ENCODE assay signal across 12 mouse cellular contexts in the genomic region with DNA sequence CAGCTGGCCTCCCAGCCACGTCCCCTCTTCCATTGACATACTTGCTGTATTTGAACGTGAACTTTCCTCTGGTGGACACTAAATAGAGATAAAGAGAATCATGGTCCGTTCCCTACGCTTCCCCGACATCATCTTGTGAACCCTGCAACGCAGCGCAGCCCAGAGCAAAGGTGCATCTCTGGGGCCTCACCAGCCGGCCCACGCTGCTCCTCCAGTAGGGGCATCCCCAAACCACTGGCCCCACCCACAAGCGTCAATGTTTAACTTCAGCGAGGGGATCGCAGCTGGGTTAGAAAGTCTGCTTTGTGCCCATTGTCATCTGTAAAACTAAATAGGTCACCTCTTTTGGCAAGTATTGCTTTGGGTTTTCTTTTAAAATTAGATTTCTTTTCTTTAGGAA.
DNase-seq lines count a peak whose midpoint lies in the region; ATAC-seq lines count a peak whose summit lies in the region.
"Had no signal": no experiment of that assay in that cellular context is flagged by ENCODE, and none has a peak within 500 bp of the region (broad histone marks: within the 10 kb centered on the region; RNA-seq: fewer than 3 reads in every experiment).

No protein-coding gene starts in this region.

- ATAC-seq in activated CD4-positive, CD25-positive, alpha-beta regulatory T cell, adult 4 months: peak; percentile 56
- ATAC-seq in cerebellum, adult (ENCODE audit: insufficient number of reproducible peaks, low FRiP score, low TSS enrichment): no peak
- ATAC-seq: forebrain, embryonic 15.5 days had no signal

- peak; percentile 68 for DNase-seq in CD4-positive, CD25-positive, alpha-beta regulatory T cell, adult 2 months (ENCODE audit: low read depth, low spot score)
- peak; percentile 61 to 69 for DNase-seq in kidney, postnatal 25 days
- peak; percentile 53 for DNase-seq in thymus, postnatal 0 days (ENCODE audit: low spot score)
- DNase-seq in right cerebral cortex, adult 18-20 months: no peak
- no peak for DNase-seq in cerebellum, adult 11-12 months
- DNase-seq: cerebellum, adult 9-11 months; gastrocnemius, postnatal 10 days; heart, postnatal 4 days; right cerebral cortex, postnatal 25 days had no signal

Comparison
In these comparisons a context has a peak if more than half of its experiments do, and no peak if none do; other contexts are left out.
1. DNase-seq: peak in CD4-positive, CD25-positive, alpha-beta regulatory T cell, adult 2 months (single experiment), kidney, postnatal 25 days (2 of 2) and thymus, postnatal 0 days (single experiment); none in right cerebral cortex, adult 18-20 months (single experiment) and cerebellum, adult 11-12 months (single experiment).